Mouse (Mus musculus) heart, postnatal 0 days (tissue): ENCODE results near the gene Kctd11.

Source experiments
- CTCF ChIP-seq: IDR thresholded peaks from 2 replicates; pipeline ENCODE4 v1.5.1; 2016; ENCODE audit warnings: antibody characterized with exemption, control low read depth, low read depth
- EP300 ChIP-seq: IDR thresholded peaks from 2 replicates; pipeline ENCODE4 v1.6.1; 2016; ENCODE audit warnings: antibody characterized with exemption, low read depth

DNA sequence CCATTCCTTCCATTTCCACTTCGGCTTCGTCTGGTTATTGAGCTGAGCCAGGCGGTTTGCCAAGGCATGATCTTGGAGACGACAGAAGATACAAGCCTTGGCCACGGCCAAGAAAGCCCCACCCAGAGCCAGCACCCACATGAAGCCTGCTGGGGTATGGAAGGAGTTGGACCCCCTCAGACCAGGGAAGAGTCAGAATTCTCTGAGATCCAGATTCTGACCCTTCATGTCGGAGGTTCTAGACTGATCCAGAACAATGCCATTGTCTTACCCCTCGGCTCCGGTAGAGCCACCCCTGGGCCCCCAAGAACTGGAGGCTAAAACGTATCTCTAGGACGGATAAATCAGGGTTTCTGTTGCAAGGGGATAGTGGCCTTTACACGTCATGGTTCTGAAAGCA, 3.3 kb downstream of the Kctd11 start, which contains the start of gene Tmem95:
- no peak for TF ChIP-seq CTCF
- TF ChIP-seq EP300 = no peak
